Mouse (Mus musculus) kidney, postnatal 4 days (tissue): Measurements from ENCODE around the gene Aldoc.
A peak's percentile ranks its signal among the peaks of the same experiment; 100 is the strongest.

ENCODE experiments used
- DNase-seq, 2 experiments: peaks; one replicate each; pipeline ENCODE4 v3.0.0; 2021; ENCODE audit warnings: mixed read lengths in 2 of 2

Aldoc gene

GRCm38 (mm10) chr11:78333992-78334391 lies 11.2 kb downstream of the Aldoc start:
- DNase-seq, result no peak

GRCm38 (mm10) chr11:78337040-78337439 lies 14.3 kb downstream of the Aldoc start:
- DNase-seq, result no peak

GRCm38 (mm10) chr11:78341702-78342101 lies 18.9 kb downstream of the Aldoc start:
- no peak for DNase-seq

- peak; percentile 87 to 91 for DNase-seq
Observed at GRCm38 (mm10) chr11:78343381-78344327, 20.9 kb downstream of the Aldoc start, which contains the start of gene Unc119. Gene Unc119 (plus strand): TSS chr11:78343482.

GRCm38 (mm10) chr11:78344328-78344889 lies 21.6 kb downstream of the Aldoc start:
- DNase-seq, result no peak

GRCm38 (mm10) chr11:78344890-78345715 lies 22.3 kb downstream of the Aldoc start:
- DNase-seq, result peak; percentile 74 to 77

- peak in 1 of 2 experiments; percentile 12 for DNase-seq
Observed at GRCm38 (mm10) chr11:78345801-78346200, 23.0 kb downstream of the Aldoc start.

GRCm38 (mm10) chr11:78346326-78347069 lies 23.7 kb downstream of the Aldoc start:
- no peak for DNase-seq

- peak; percentile 88 for DNase-seq
Observed at GRCm38 (mm10) chr11:78347070-78347754, 24.4 kb downstream of the Aldoc start.

- DNase-seq, result no peak
Observed at GRCm38 (mm10) chr11:78347908-78348307, 25.1 kb downstream of the Aldoc start.

- DNase-seq, result no peak
Observed at GRCm38 (mm10) chr11:78348474-78348873, 25.7 kb downstream of the Aldoc start.

- DNase-seq, result peak in 1 of 2 experiments; percentile 46
Observed at GRCm38 (mm10) chr11:78349441-78350358, 26.9 kb downstream of the Aldoc start.

GRCm38 (mm10) chr11:78353081-78353480 lies 30.3 kb downstream of the Aldoc start:
- DNase-seq, result no peak

- DNase-seq, result no peak
Observed at GRCm38 (mm10) chr11:78354905-78355304, 32.1 kb downstream of the Aldoc start.

- DNase-seq, result peak; percentile 86 to 87
Observed at GRCm38 (mm10) chr11:78355471-78356238, 32.9 kb downstream of the Aldoc start.

- DNase-seq, result peak; percentile 66 to 68
Observed at GRCm38 (mm10) chr11:78358330-78359007, 35.7 kb downstream of the Aldoc start.

- DNase-seq, result peak; percentile 91 to 93
Observed at GRCm38 (mm10) chr11:78360125-78360788, 37.5 kb downstream of the Aldoc start.

- DNase-seq, result no peak
Observed at GRCm38 (mm10) chr11:78360789-78361131, 38.0 kb downstream of the Aldoc start.
